Mouse (Mus musculus): ENCODE measurements at regions not wholly inside any gene's neighbourhood (a gene's known extent, or its start where the extent isn't known, plus 50 kb on each side); places are given as distances from the start of the nearest gene placed in this dataset.

DNA sequence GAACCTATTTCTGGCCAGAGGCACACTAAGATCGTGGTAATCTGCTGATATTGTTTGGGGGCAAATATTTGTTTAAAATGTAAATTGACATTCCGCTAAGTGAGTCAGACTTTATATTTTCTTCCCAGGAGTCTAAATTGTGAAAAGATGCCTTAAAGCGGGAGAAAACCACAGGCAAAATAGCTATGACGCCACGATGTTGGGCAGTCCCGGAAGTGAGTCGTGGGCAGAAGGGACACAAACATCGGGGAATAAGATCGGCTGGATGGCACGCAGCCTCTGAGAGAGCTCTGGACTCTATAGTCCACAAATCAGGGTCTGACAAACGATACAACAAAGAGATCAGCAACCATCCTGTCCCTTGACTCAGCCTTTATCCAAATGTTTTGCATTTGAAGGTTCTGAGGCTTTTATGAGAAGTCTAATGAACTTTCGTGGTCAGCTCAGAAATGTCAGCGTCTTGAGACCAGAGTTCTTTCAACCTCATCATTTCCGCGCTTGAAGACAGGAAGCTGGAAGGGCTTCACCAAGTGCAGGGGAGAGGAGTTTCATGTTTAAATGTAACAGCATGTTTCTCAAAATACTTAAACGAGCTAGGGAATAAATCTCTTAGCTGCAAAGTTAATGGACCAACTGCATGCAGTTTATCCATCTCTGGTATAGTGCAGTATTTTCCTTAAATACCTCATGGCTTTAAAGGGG is 472.2 kb upstream of the Intu start:
- no peak for DNase-seq (ENCODE audit: low read depth)

DNA sequence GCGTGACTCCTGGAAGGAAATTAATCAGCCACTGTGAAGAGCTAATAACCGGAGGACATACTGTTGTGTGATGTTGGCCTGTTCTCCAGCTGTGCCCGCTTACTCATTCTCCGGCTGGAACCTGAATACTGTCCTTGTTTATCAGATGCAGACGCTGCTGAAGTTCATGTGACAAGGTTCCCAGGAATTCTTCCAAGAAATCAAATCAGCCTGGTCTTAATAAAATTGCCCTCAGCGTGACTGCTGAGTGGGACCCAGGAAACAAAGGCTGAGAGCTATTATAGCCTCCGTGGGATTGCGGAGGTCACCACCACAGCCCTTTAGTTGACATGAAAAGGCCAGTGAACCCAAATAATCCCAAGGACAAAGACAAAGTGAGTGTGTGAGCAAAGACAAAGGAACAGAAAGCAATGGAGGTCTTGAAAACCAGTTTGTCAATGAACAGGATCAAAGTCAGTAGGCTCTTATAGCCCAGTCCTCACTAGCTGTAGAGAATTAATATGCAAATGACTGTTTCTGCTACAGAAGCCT is 460.9 kb upstream of the Intu start:
- DNase-seq (ENCODE audit: low read depth), result no peak

DNA sequence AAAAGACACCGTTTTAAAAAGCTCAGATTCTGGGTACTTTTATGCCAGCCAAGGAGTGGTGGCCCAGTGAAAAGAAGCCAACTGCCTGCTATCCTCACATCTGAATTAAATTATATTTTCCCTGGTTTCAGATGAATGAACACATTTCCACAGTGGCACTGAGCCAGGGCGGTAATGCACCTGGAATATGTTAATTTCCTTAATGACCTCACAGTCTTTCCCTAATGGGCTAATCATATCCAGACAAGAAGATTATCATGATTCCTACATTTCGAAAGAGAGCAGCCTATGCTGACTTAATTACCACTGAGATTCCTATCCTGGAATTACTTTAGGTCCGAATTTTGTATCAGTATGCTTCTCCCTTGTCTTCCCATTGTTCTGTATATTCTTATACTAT is 454.3 kb upstream of the Intu start:
- DNase-seq (ENCODE audit: low read depth), result no peak

DNA sequence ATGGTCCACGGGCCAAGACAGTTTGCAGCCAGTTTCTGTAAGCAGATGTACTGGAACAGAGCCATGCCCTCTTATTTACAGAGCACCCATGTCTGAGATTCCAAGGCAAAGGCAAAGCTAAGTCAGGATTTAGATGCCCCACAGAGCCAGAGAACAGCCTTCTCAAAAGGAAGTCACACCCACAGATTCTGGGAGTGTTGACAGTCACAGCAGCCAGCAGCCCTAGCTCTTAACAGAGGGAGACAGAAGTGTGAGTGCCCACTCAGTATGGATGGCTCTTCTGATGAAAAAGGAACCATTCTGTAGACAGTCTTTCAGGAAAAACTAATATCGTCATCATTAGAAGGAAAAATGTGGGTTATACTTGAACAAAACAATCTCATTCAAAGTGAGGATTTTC is 446.0 kb upstream of the Intu start:
- DNase-seq (ENCODE audit: low read depth), result no peak

DNA sequence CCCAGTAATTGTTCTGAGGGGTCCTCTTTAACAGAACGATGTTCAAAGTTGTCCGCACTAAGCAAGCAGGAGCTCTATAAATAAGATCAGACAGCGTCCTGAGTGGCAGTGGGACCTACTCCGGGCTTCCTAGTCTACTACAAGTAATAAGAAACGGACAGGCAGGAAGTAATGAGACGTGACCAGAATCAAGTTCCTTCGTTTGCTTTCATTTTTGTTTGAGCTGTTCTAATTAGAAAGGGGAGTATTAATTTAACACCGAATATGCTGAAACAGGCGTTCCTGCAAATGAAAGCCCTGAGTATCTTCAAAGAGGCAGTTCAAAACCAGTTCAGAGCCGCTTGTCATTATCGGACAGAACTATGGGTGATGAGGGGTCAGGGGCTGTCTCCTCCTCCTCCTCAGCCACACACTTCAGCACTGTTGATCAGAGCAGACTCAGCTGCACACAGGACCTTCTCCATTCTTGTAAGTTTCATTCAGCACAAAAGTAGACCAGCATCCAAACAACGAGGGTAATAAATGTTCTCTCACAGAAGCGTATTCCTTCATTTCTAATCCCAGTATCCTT is 439.2 kb upstream of the Intu start:
- DNase-seq (ENCODE audit: low read depth), result no peak

DNA sequence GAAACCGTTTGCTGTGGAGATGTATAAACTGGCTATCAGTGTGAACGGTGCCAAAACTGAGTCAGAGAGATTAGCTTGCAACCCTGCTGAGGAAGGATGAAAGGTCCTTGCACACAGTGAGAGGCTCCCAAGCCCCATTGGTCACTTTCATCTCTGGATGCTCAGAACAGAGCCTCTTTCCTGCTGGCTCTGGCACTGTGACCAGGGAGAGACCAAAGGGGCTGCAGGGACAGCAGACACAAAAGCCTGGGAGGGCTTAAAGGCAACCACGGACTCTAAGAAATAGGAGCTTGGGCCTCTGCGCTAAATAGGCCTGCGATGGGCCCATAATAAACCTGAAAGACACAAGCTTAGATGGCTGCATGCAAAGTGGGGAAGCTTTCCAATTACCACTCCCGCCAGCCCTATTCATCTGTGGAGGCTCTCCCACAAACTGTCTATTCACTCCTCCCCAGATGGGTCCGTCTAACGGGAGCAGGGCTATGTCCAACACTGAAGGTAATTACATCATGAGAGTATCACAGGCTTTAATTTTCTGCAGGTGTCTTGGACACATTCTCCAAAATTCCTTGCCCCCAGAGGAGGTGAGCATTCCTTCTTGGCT is 438.2 kb upstream of the Intu start:
- DNase-seq (ENCODE audit: low read depth), result no peak

DNA sequence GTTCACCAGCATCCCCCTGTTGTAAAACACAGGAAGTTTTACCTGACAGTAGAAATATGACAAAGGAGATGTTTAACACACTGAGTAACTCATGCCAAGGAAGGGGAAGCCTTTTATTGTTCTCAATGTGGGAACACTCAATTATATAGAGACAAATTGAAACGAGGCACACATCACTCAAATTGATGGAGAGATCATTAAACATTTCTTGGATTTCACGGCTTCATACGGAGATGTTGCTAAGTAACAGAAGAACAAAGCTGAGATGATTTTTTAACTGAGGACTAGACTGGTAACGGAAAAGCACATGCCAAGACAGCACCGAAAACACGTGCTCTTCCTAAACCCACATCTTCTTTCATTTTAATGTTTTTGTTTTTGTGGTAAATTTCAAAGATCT is 437.0 kb upstream of the Intu start:
- DNase-seq (ENCODE audit: low read depth), result no peak

DNA sequence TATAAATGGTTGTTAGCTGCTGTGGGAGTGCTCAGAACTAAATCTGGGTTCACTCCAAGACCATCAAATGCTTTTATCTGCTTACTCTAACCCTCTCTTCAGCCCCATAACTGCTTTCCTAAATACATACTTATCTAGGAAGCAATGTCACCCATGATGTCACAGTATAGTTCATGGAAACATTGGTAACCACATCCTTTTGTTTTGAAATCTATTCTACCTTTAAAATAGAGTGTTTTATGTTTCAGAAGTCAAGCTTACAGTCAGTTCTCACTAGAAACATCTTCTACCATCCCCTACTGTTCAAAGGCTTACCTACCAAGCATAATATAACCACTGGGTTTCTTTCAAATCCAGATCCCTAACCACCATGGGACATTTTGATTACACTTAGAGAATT is 436.4 kb upstream of the Intu start:
- DNase-seq (ENCODE audit: low read depth), result no peak

DNA sequence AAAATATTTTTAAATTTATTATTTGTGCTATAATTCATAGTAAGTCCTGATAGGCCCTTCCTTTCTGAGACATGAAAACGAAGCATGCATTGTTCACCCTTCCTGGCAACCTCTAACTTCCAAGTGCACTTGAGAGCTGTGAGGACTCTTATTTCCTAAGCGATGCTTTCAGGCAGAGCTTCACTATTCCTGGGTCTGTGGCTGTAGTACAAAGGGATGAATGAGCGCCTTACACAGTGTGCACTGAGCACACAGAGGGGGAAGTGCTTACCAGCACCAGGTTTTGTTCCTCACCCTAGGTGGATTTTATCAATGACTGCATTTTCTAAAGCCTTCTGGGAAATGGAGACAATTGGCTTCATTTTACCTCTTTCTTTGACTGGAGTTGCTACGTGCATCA is 428.4 kb upstream of the Intu start:
- DNase-seq (ENCODE audit: low read depth), result no peak

DNA sequence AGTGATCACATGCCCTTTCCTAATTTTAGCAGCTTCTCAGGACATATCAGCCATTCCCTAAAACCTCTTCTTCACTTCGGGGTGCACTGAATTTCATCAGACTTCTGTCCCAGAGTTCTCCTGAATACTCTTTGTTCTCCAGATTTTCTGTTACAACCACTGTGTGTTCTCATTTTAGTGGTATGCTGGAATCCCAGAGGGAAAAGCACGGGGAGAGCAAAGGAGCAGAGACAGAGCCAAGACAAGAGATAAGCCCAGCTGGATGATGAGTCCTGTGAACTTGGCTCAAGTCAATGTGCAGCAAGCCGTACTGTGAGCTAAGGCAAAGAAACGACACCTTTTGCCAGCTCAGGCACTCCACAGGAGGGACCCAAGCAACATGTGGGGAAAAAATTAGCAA is 416.3 kb upstream of the Intu start:
- DNase-seq (ENCODE audit: low read depth), result no peak

DNA sequence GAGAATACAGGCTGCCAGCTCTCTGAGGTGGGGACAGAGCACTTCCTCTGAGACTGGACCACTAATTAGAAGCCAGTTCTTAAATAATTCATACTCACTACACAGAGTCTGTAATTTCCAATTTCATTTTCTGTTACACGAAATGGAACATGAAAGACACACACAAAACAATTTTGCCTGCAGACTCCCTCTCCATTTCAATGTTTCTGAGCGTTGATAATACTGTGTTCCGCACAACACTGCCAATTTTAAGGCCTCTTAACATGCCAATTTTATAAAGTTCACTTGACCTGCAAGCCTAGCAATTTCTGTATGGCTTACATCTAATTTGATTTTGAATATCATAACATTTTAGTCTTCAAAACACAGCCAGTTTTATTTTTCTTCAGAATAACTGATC is 412.5 kb upstream of the Intu start:
- no peak for DNase-seq (ENCODE audit: low read depth)

DNA sequence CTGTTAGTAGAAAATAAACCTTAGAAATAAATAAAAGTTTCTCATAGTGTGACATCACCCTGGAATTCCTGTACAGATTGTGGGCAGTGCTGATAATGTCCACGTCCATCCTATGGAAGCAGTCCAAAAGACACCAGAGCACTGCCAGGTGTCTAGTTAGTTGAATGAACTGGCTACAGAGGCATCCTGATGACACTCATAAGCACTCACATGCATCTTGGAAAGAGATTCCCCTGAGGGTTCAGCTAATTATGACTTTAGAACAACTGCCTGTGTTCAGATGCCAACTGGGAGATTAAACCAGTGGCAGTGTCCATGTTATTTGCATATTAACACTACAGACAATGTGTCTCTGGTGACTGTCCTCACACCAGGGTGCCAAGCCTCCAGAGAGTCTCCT is 411.6 kb upstream of the Intu start:
- DNase-seq (ENCODE audit: low read depth), result no peak

DNA sequence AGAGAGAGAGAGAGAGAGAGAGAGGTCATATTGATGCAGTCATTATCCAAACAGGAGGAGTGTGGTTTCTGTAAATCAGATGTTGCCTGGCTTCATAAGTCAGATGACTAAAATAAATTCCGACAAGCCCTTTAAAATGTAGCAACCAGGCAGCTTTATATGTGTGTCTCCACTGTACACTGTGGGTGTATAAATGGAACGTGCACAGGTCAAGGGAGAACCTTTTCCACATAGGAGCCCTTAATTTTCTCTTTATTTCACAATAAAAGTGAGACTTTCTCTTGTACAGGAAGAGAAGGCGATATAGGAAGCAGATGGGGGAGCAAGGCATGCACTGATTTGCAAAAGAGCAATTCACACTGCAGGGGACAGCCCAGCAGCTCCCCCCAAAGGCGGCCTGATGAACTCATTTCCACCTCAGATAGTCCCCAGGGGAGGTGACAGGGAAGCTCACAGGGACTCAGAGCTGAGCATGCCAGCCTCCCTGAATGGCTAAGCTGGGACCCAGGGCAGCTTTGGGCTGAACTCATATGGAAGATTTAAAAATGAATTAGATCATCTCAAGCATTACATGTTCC is 410.7 kb upstream of the Intu start:
- DNase-seq (ENCODE audit: low read depth), result no peak

DNA sequence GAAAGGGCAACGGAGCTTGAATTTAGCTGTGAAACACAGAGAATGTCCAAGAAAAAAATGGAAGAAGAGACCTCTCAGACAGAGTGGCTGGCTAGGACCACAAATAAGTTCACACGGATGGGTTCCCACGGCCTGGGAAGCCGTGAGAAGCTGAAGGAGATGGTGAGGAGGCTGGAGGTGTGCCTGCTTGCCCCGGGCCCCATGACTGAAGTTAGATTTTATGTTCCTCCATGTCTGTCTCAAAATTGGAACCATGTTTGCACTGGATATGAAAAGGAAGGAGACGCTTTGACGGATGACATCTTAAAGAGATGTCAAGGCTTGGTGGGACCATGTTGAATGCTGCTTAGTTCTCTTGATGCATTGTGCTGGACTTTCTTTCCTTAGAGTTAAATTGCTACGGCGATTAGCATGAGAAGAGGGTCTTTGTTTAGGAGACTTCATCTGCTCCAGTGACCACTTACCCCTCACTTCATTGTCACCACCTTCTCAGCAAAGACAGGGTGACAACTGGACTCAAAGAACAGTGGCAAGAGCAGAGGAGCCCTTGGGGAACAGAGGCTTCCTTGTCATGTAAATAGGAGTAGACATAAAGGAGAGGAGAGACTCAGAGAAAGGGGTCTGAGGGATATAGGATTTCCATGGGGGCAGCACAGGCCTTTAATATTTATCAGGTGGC is 407.4 kb upstream of the Intu start:
- no peak for DNase-seq (ENCODE audit: low read depth)

DNA sequence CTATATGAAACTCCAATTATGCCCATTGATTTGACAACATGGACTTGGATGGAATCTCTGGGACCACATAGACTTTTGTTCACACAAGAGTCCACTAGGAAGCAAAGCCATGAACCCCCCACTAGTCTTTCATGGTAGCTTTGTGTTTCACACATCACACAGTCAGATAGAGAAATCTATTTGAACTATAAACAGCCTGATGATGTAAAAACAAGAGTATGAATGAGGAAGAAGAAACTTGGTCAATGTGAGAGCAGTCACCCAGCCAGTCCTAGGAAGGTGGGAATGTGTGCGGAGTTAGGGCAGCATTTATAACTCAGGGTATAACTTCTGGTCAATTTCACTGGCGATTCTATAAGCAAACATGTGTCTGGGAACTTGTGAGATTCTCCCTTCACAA is 404.2 kb upstream of the Intu start:
- no peak for DNase-seq (ENCODE audit: low read depth)

DNA sequence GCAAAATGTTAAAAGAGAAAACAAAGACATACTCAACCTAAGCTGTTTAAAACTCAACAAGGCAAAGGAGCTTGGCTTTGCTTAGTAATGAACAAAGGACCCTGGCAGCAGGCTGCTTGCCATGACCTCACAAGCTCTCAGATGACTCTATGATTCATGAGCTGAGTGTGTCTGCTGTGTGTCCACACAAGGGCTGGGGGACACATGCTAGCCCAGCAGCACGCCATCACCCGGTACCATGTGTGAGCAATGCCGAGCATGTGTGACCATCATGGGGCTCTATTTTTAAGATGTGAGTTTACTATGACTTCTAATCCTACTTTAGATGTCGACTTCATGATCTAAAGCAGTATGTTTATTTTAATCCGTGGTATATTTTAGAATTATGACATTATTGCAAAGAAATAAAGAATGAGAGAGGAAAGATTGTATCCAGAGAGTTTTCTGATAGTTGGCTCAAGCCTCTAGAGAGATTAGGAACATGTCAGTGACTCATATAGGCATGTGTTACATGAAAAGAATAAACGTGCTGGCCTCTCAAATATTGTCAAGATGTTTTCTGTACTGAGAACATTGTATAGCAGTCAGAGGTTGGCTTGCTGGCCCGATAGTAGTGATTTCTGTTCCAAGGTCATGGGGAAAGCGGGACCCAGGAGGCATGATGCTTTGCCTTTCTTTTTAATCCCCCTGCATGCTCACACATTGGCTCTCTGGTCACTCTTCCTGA is 400.1 kb upstream of the Intu start:
- DNase-seq (ENCODE audit: low read depth), result no peak

DNA sequence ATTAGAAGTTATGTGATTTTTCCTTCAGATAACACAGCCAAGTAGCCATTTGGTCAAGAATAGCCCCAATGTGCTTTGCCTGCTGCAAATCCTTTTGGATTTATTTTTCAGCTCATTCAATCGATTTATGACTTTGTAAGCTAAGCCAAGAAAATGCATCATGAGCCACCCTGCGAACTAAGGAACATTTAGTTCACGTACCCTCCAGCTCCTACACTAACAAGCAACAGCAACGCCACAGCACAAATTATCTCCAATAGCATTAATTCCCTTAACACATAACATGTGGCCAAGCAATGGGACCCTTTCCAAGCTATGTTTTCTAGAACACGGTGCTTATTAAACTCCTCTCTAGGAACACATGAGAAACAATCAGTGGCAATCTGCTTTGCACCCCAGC is 392.4 kb upstream of the Intu start:
- DNase-seq (ENCODE audit: low read depth), result no peak

DNA sequence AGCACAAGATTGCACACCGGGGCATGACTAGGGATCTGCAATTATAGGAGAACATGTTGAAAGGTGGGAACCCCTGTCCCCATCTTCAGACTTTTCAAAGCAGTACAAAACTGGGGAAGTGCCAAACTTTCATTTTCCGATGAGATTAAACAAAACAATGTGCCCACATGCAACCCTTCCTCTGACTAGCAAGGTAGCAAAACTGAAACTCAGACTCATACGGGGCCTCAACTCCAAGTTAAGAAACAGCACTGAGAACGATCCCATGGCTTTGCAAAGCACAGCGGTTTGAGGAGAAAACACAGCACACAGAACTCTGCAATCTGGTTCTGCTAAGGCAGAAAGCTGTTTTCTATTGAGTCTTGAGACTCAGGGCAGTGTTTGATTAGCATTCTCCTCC is 388.9 kb upstream of the Intu start:
- DNase-seq (ENCODE audit: low read depth), result no peak

DNA sequence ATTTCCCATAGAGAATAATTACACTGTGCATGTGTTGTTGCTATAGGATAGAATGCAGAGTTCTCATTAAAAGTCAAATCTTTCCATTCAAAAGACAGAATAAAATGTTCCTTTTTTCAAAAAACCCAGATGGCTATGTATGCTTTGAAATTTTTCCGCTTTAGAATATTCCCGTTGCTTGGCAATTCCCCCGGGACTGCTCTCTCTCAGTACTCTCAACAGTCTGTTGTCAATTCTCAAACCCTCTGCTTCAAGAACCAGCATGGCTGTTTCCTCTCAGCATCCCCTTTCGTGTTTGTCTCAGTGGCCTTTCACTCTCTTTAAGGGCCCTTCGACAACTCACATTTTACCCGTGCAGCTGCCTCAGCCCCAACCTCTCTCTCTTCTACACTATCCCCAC is 372.5 kb upstream of the Intu start:
- DNase-seq (ENCODE audit: low read depth), result no peak

DNA sequence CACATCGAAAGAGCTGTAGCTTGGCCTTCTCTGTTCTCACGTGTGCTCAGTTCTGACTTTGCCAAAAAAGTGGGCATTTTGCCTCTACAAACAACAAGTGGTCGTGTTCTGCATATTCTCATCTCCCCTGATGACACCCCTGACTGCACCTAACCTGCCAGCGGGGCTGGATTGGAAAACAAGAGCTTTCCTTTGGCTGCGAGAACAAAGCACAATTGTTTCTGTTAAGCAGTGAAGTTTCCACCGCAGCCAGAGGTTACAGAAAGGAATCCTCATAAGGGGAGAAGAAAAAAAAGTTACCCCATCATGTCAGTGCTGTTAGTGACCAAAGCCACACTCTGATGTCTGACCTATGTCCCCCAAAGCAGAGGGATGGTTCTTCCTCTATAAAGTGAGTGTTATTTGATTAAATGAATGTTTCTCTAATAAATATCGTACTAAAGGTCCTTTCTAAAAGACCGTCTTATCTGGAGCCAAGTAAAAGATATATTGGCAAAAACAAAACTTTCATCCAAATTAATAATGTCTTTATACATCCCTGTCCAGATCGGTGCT is 371.4 kb upstream of the Intu start:
- no peak for DNase-seq (ENCODE audit: low read depth)

DNA sequence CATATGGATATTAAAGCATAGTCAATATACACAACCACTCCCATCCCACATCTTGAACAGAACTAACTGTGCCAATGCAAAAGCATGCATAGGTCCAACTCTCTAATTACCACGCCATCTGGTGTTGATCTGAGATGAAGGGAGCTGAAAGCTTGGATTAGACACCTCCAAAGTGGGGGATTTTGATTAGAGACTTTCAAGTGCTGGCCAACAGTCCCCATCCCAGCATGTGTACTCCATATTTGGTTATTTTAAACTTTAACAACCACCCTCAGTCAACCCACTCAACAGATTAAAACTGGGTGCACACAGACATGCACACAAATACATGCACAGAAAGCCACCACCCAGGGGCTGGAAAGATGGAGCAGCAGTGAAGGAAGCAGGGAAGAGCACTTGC is 366.9 kb upstream of the Intu start:
- DNase-seq (ENCODE audit: low read depth), result no peak
